Mouse (Mus musculus) small intestine, adult 2 months (tissue): ENCODE measurements around the gene Tnp2.

ENCODE experiments used
- CTCF ChIP-seq: fragments of 200-500 bp; IDR thresholded peaks from 2 replicates; pipeline ENCODE4 v1.5.1; 2012; ENCODE audit warnings: low read depth, mild to moderate bottlenecking, control low read depth, inconsistent platforms, low read length, moderate library complexity, mixed read lengths; ENCODE audit not compliant: insufficient replicate concordance, insufficient read length; ENCODE audit errors: extremely low read depth
- POLR2A ChIP-seq: fragments of 200-500 bp; IDR thresholded peaks from 2 replicates; pipeline ENCODE4 v1.6.1; 2012; ENCODE audit warnings: low read depth, mild to moderate bottlenecking, control low read depth, inconsistent platforms, low read length, moderate library complexity

- TF ChIP-seq CTCF, result no peak
- TF ChIP-seq POLR2A, result no peak
Measured at GRCm38 (mm10) chr16:10813726-10814125, 25.3 kb upstream of the Tnp2 start.
